Mouse (Mus musculus) ES-E14 (cell line): Measurements from ENCODE around the gene Nle1.

Source experiments
- CHD2 ChIP-seq: IDR thresholded peaks from 2 replicates; pipeline ENCODE4 v1.6.1; 2014; ENCODE audit warnings: mild to moderate bottlenecking, low read depth, low read length, inconsistent platforms
- MAFK ChIP-seq: IDR thresholded peaks from 2 replicates; pipeline ENCODE4 v1.6.1; 2014; ENCODE audit warnings: mild to moderate bottlenecking, low read depth, low read length, inconsistent platforms; ENCODE audit not compliant: insufficient read depth
- ZC3H11A ChIP-seq: IDR thresholded peaks from 2 replicates; pipeline ENCODE4 v1.6.1; 2012; ENCODE audit warnings: low read depth, mild to moderate bottlenecking, inconsistent platforms, low read length, borderline replicate concordance

GRCm38 (mm10) chr11:82904952-82905351, 3.3 kb downstream of the Nle1 start:
- TF ChIP-seq ZC3H11A (no peak), MAFK (no peak), CHD2 (no peak)
